Mouse (Mus musculus) spleen, postnatal 0 days (tissue): ENCODE results near the gene 6430531B16Rik. TPM values are rescaled to one million over a fixed set of nuclear protein-coding genes. Genes with fewer than 3 reads are reported as not detected.

Source experiments
- microRNA counts: library from miRNA; unstranded; fragments of <30 nt; microRNA quantifications from one replicate; lab custom pipeline; 2015
- polyA plus RNA-seq: library from polyadenylated mRNA; unstranded; fragments of >200 nt; fragmentation: Nextera tagmentation; extraction: Ambion mirVana; gene quantifications from 2 replicates; pipeline ENCODE4 v1.2.1, GENCODE M21; 2015

The 6430531B16Rik gene
- 0.57 and 0.61 TPM in 2 replicates for polyA plus RNA-seq

GRCm38 (mm10) chr7:139978278-139978892 lies at the start of gene 6430531B16Rik:
Gene 6430531B16Rik, minus strand, starts transcription at chr7:139978755.

GRCm38 (mm10) chr7:139992406-139992805 lies 13.9 kb upstream of the 6430531B16Rik start, which contains the start of gene Adam8:
Gene Adam8, minus strand, starts transcription at chr7:139992562.

DNA sequence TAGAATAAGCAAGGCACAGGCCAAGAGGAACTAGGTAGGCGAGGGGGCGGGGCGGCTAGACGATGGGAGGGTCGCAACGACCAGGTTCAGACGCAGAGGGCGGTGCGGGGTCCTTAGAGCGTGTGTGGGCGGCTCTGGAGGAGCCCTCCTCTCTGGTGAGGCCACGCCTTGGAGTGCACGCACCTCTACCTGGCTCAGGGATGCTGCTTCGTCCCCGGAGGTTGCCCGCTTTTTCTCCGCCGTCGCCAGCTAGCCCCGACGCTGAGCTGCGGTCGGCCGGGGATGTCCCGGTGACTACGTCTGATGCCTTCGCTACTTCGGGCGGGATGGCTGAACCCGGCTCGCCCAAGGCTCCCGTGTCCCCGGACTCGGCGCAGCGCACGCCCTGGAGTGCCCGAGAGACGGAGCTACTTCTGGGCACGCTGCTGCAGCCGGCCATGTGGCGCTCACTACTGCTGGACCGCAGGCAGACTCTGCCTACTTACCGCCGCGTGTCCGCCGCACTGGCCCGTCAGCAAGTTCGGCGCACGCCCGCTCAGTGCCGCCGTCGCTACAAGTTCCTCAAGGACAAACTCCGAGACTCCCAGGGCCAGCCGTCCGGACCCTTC lies 34.8 kb downstream of the 6430531B16Rik start, which contains the start of gene Utf1:
TSS of gene Utf1 (plus strand) at position 116 of the 608 bp plus-strand sequence.

MicroRNAs encoded within 50 kb of the gene (microRNA counts, 519-probe panel; counts per million panel counts)
- 88.3 counts per million for microRNA mmu-miR-202-3p (lab: Ali Mortazavi, UCI)
- 88.3 counts per million for microRNA mmu-miR-202-5p (lab: Ali Mortazavi, UCI)

Other genes with a start within 250 kb of the 6430531B16Rik start
- gene Adgra1, start 144.6 kb downstream of the 6430531B16Rik start, polyA plus RNA-seq, result 0.40 and 1.5 TPM in 2 replicates
- not detected in 2 replicates for gene Kndc1, start 84.1 kb downstream of the 6430531B16Rik start, polyA plus RNA-seq
- gene Utf1, start 35.0 kb downstream of the 6430531B16Rik start, polyA plus RNA-seq, result not detected in 2 replicates
- 8.6 and 11.5 TPM in 2 replicates for gene Adam8, start 13.8 kb upstream of the 6430531B16Rik start, polyA plus RNA-seq
- 21.9 and 22.6 TPM in 2 replicates for gene Zfp511, start 57.6 kb upstream of the 6430531B16Rik start, polyA plus RNA-seq
- gene Tubgcp2, start 57.9 kb upstream of the 6430531B16Rik start, polyA plus RNA-seq, result 28.0 TPM in 2 replicates
- not detected in 2 replicates for gene Msx3, start 70.3 kb upstream of the 6430531B16Rik start, polyA plus RNA-seq
- 0.23 and 0.30 TPM in 2 replicates for gene Caly, start 103.8 kb upstream of the 6430531B16Rik start, polyA plus RNA-seq
- not detected in 2 replicates for gene Prap1, start 114.6 kb upstream of the 6430531B16Rik start, polyA plus RNA-seq
- 9.7 and 10.0 TPM in 2 replicates for gene Fuom, start 123.7 kb upstream of the 6430531B16Rik start, polyA plus RNA-seq
- 14.4 and 15.9 TPM in 2 replicates for gene Paox, start 137.0 kb upstream of the 6430531B16Rik start, polyA plus RNA-seq
- gene Echs1, start 137.7 kb upstream of the 6430531B16Rik start, polyA plus RNA-seq, result 45.9 and 53.3 TPM in 2 replicates
- gene Mtg1, start 158.8 kb upstream of the 6430531B16Rik start, polyA plus RNA-seq, result 16.9 and 18.4 TPM in 2 replicates
- 0.04 TPM in 1 of 2 replicates, not detected in the other for gene Sprn, start 176.1 kb upstream of the 6430531B16Rik start, polyA plus RNA-seq
- not detected in 2 replicates for gene Olfr522, start 186.0 kb upstream of the 6430531B16Rik start, polyA plus RNA-seq
- not detected in 2 replicates for gene Olfr523, start 194.5 kb upstream of the 6430531B16Rik start, polyA plus RNA-seq
- not detected in 2 replicates for gene Olfr524, start 227.2 kb upstream of the 6430531B16Rik start, polyA plus RNA-seq
- 0.65 and 1.1 TPM in 2 replicates for gene Cd163l1, start 239.5 kb upstream of the 6430531B16Rik start, polyA plus RNA-seq